Mouse (Mus musculus) left cerebral cortex, adult 9 months (tissue): ENCODE measurements around the gene Ipmk.
A peak's percentile ranks its signal among the peaks of the same experiment; 100 is the strongest.

Source experiments
- DNase-seq, 2 experiments: peaks; one replicate each; pipeline ENCODE4 v3.0.0; 2022; ENCODE audit warnings: low spot score in 2 of 2

The Ipmk gene

DNA sequence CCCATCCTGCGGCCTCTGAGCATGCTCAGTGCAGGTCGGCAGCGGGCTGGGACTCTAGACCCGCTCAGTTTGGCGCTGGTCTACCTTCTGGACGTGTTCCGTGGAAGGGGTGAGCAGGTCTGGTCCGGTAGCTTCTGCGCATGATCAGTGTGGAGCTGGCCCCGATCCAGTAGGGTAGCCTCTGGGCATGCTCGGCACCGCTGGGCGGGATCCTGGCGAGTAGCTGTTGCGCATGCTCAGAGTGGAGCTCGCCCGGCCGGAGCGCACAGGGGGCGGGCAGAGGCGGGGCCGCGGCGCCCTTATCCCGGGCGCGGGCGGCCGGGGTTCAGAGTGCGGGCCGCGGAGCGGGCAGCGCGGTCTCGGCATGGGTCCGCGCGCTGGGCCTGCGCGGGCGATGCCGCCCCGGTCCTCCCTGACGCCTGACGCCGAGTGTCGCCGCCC lies at the start of gene Ipmk:
Gene Ipmk, plus strand, starts transcription at position 255 of the 441 bp plus-strand sequence.
- DNase-seq = peak; percentile 92 to 99

DNA sequence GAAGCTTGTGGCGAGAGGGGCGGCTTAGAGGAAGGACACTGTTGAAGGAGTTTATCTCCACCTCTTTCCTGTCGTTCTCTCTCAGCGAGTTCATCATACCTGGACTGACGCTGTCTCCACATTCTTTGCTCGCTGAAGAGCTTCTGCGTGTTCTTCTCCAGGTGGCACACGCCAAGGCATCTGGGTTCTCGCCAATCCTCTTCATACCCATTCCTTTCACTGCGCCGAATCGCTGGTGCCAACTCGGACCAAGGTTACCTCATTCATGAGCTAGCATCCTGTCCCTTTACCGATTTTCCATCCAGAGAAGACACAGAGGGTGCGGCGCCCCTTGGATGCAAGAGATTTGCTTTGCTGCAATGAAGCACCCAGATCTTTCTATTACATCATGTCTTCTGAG lies 47.4 kb upstream of the Ipmk start:
- DNase-seq = no peak

GRCm38 (mm10) chr10:71302490-71302889 lies 45.1 kb upstream of the Ipmk start:
- DNase-seq = peak in 1 of 2 experiments; percentile 42

DNA sequence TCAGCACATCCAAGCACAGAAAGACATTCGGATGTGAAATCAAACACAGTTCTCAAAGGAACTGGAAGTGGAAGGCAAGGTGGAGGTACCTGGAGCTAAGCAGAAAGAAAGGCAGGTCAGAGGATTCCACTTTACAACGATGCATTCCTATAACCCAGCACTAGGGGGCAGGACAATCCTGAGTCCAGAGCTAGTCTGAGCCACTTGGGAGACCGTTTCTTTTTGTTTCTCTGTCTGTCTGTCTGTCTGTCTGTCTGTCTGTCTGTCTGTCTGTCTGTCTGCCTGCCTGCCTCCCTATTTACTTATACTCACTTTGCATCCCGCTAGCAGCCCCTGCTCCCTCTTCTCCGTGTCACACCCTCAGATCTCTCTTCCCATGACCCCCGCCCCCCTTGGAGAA lies 41.4 kb upstream of the Ipmk start:
- peak in 1 of 2 experiments; percentile 37 for DNase-seq

- no peak for DNase-seq
Observed at GRCm38 (mm10) chr10:71306759-71307158, 40.8 kb upstream of the Ipmk start.

- DNase-seq = no peak
Observed at GRCm38 (mm10) chr10:71308199-71308598, 39.4 kb upstream of the Ipmk start.

- no peak for DNase-seq
Observed at GRCm38 (mm10) chr10:71310288-71310687, 37.3 kb upstream of the Ipmk start.

- no peak for DNase-seq
Observed at GRCm38 (mm10) chr10:71314596-71314995, 33.0 kb upstream of the Ipmk start.

DNA sequence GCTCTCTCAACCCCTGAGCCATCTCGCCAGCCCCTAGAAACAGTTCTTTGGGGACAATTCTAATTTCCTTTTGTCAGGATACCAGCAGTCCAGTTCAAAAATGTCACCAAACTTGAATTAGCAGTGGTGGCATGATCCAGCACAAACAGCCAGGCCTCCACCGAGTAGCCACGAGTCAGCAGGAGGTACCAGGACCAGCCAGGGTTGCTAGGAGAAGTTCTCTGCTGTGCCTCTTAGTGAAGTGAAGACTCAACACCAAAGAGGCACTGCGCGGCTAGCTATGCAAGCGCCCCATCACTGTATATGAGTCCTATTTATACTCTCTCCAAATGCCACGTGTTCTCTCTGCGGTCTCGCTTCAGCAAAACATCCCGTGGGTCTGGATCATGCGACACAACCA lies 31.5 kb upstream of the Ipmk start:
- no peak for DNase-seq

DNA sequence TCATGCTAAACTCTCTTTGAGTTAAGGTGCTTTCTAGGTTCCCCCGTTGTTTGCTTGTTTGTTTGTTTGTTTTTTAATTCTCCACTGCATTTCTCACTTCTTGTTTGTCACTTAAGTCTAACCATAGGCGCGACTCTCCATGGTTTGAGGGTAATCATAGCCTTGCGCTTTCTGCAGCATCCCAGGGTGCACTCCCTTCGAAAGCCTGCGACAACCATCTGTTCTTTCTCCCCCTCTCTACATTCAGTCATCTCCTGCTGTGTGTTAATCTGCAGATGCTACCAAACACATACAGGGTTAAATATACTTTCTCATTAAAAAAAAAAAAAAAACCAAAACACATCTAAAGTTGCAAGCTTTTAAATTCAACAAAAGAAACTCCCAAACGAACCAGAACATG lies 31.1 kb upstream of the Ipmk start:
- DNase-seq = no peak

- no peak for DNase-seq
Observed at GRCm38 (mm10) chr10:71323669-71324068, 23.9 kb upstream of the Ipmk start.

DNA sequence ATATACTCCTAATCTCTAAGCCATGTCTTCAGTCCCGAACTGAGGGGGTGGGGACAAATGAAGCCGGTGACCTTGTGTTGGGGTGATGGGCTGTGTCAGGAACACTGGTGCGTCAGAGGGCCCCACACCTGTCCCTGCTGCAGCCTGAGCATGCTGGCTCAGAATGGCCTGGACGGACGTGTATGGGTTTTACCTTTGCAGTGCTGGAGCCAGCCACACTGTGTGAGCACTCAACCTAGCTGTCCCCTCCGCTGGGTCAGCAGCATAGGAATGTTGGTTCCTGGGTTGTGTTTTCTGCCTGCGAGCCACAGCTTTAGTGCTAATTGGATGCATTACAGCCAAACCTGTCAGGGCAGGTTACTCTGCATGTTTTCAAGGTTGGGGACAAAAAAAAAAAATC lies 21.4 kb upstream of the Ipmk start:
- no peak for DNase-seq

GRCm38 (mm10) chr10:71326789-71327188 lies 20.8 kb upstream of the Ipmk start:
- peak in 1 of 2 experiments; percentile 73 for DNase-seq

GRCm38 (mm10) chr10:71327386-71327785 lies 20.2 kb upstream of the Ipmk start:
- DNase-seq = no peak

- no peak for DNase-seq
Observed at GRCm38 (mm10) chr10:71328382-71328781, 19.2 kb upstream of the Ipmk start.

GRCm38 (mm10) chr10:71328870-71329269 lies 18.7 kb upstream of the Ipmk start:
- no peak for DNase-seq

GRCm38 (mm10) chr10:71329295-71329694 lies 18.3 kb upstream of the Ipmk start:
- no peak for DNase-seq

- DNase-seq = no peak
Observed at GRCm38 (mm10) chr10:71330070-71330469, 17.5 kb upstream of the Ipmk start.

DNA sequence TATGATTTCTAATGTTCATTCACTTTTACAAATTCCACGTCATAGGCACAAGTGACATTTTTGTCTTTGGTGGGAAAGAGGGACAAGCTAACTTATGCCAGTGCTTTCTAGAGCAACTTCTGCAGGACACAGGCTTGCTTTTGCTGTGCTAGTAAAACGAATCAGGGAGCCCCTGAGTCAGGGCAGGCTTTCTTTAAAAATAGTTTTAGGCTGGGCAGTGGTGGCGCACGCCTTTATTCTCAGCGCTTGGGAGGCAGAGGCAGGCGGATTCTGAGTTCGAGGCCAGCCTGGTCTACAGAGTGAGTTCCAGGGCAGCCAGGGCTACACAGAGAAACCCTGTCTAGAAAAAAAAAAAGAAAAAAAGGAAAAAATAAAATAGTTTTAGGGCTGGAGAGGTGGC lies 15.7 kb upstream of the Ipmk start:
- no peak for DNase-seq

DNA sequence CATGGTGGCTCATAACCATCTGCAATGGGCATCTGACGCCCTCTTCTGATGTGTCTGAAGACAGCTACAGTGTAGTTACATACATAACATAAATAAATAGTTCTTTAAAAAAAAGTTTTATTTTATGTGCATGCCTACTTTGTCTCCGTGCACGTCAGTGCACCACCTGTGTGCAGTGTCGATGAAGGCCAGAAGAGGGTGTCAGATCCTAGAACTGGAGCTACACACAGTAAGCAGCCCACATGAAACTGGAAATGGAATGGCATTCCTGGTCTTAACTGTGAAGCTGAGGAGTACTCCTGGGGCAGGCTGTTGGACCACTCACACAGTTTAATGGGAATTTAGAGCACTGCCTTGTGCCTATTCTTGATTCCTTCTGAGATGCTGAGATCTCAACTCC lies 15.2 kb upstream of the Ipmk start:
- no peak for DNase-seq

DNA sequence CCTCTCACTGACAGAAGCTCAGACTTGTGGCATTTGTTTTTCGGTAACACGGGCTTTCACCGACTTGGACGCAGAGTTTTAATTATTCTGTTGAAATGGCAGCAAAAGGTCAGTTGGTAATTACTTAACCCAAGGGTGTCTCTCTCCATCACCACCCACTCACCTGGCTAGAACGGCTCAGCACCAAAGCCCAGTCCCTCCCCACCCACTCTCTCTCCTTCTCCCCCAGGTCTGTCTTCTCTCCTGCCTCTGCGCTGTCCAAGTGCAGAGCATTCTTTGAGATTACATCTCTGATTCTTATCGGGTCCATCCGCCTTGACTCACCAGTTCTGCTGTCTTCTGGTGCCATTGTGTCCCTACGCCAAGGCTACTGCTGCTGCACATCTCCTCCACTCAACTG lies 14.7 kb upstream of the Ipmk start:
- DNase-seq = no peak

- DNase-seq = no peak
Observed at GRCm38 (mm10) chr10:71337733-71338132, 9.8 kb upstream of the Ipmk start.

DNA sequence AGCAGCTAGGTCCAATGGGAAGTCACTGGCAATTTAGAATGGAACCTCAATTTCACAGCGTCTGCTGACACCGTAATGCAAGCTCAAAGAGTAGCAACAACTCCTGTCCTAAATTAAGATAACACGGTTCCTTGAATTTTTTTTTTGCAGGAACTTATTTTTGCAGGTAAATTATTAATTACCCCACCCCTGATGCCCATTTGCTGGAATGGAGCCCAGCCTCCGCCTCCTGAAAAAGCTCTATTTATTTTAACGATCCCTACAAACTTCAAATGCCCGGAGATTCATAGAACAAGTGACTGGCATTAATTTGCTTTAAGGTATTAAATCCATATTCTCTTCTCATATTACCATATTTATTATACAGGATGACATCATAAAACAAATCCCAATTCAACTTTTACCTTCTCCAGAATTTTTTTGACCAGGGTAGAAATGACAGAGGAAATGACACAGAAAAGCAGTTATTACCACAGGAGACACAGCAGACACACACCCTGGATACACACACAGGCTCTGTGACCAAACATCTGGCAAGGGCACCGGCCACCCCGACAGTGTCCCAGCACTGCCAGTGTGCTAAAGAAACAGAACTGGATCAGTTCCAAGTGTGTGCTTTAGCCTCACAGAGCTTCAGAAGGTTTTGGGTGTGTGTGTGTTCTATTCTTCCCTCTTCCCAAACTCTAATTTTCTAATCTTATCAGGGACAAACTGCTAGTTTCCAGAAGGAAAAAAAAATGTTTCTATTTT lies 9.2 kb upstream of the Ipmk start:
- no peak for DNase-seq

DNA sequence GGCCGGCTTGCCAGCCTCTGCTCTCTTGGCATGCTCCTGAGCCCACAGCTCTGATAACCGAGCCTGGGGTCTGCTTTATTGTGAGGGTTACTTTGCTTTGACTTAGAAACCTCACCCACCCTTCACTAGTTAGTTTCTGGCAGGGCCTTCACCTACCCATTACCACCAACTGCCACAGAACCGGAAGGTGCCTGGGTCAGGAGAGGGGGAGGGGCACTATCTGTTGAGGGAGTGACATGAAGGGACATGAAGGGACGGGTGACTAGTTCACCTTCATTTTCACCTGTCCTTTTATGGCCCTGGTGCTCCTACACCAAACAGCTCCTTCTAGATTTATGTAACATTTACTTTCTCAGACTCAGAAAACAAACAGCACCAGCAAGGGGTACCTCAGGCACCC lies 8.1 kb upstream of the Ipmk start:
- DNase-seq = no peak
